Mouse (Mus musculus): ENCODE measurements at regions not wholly inside any gene's neighbourhood (a gene's known extent, or its start where the extent isn't known, plus 50 kb on each side); places are given as distances from the start of the nearest gene placed in this dataset.

GRCm38 (mm10) chr1:184536311-184537200 lies 195.9 kb downstream of the Hlx start:
- DNase-seq (ENCODE audit: low read depth, low spot score): no peak

DNA sequence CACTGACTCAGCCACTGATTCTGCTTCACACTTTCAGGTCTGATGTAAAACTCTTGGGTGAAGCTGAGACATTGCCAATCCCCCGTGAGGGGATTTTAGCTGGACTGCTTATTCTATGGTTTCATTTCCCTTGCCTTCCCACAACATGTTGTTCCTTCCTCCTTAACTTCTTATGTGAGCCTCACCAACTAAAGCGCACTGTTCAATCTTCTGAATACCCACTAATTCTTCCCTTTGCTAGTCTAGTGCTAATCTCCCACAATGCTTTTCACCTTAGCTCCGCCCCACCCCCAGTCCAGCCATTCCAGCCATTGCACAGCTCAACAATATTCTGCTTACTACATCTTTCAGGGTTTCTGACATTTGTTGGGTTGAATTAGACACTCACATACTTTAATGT lies 196.7 kb downstream of the Hlx start:
- no peak for DNase-seq (ENCODE audit: low read depth, low spot score)

DNA sequence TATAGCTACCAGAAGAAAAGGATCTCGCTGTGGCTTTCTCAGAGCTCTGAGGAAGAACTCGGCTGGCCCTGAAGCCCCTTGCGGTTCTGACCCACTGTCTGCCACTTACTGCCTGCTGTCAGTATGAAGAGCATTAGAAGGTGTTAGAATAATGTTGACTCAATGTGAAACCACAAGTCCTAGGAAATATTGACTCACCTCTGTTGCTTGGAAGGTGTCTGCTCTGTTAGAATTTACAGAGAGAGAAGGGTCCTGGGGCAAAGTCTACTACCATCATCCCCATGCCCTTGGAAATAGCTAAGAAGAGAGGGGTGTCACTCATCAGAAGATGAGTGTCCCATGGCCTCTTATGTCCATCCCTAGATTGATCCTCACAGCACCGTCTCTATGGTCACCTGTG lies 197.9 kb downstream of the Hlx start:
- peak; percentile 34 for DNase-seq (ENCODE audit: low read depth, low spot score)

GRCm38 (mm10) chr1:184533870-184534269 lies 198.5 kb downstream of the Hlx start:
- no peak for DNase-seq (ENCODE audit: low read depth, low spot score)

- no peak for DNase-seq (ENCODE audit: low read depth, low spot score)
Observed at GRCm38 (mm10) chr1:184532488-184533055, 199.8 kb downstream of the Hlx start.

GRCm38 (mm10) chr1:184530606-184531320 lies 201.7 kb downstream of the Hlx start:
- no peak for DNase-seq (ENCODE audit: low read depth, low spot score)

- DNase-seq (ENCODE audit: low read depth, low spot score): no peak
Observed at GRCm38 (mm10) chr1:184525740-184526139, 206.7 kb downstream of the Hlx start.

DNA sequence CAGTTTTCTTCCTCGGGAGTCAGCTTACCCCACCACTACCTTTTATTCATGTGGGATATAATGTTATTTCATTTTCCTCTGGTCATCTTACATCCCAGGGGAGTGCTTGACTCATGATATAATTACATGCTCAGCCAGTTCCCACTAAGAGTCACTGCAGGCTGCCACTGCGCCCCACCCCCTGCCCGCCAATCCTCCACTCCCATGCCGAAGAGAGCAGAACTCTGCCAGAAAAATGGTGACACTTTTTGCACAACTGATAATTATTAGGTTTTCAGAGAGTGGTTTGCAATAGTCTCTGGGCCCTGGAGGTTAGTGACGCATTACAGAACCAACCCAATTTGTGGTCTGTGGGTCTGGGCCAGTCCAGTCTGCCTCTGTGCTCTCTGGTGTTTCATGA lies 212.9 kb downstream of the Hlx start:
- no peak for DNase-seq (ENCODE audit: low read depth, low spot score)

- DNase-seq (ENCODE audit: low read depth, low spot score): no peak
Observed at GRCm38 (mm10) chr1:184504663-184505062, 227.8 kb downstream of the Hlx start.

DNA sequence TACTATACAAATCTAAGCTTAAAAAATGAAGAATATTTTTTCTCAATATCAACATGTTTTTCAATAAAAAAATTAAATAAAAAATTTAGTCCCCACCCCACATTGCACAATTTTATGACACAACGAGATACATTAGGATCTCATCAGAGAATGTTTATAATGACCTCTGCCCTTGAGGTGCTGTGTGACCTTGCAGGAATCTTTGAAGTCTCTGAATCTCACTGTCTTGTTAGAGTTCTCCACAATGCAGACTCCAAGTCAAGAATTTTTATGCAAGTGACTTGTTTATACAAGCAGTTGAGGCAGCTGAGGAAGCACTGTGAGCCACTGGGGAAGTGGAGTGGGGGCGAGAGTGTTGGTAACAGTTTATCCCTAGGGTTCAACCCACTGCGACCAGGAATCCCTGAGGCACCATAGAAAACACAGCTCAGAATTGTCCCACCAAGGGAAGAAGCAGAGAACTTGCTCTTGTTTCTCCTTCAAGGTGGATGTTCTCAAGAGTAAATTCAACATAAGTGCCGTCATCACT lies 228.5 kb downstream of the Hlx start:
- no peak for DNase-seq (ENCODE audit: low read depth, low spot score)

DNA sequence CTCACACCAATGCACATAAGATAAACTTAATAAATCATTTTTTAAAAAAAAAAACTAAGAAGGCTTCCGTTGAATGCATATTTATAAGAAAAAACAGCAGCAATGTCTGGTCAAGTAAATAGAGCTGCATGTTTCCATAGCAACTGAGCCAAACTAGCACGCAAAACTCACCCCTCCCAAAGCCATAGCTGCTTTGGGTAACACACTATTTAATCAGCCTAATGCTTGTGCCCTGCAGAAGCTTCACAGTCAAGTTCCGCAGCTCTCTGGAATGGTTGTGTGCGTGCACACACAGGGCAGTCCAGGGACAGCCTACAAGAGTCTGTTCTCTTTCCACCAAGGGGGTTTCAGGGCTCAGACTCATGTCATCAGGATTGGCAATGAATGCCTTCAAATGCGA lies 231.7 kb downstream of the Hlx start:
- no peak for DNase-seq (ENCODE audit: low read depth, low spot score)

DNA sequence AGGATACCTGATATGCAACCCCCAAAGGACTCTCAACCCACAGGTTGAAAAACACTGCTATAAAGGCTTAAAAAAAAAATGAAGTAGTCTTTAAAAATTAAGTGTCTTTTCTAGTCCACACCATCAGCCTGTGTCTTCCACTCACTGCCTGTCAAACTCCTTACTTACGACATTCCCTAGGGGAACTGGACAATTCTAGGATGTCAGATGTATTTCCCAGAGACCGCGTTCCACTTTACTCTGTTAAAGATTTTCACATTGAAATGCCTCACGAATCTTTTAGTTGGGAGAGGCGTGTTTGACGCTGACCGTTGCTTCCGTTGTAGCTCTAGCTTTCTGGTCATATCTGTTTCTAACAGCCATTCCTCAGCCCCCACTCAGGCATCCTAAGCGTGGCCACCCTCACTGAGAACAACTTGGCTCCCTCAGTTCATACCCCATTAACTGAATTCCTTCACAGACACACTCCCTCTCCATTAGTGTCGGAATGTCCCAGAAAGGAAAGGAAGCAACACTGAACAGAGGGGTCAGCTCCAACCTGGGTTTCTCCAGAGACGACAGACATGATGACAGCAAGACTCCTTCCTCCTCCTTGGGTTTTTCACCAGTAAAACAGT lies 233.4 kb downstream of the Hlx start:
- no peak for DNase-seq (ENCODE audit: low read depth, low spot score)

- no peak for DNase-seq (ENCODE audit: low read depth, low spot score)
Observed at GRCm38 (mm10) chr1:184497007-184497406, 235.4 kb downstream of the Hlx start.

- no peak for DNase-seq (ENCODE audit: low read depth, low spot score)
Observed at GRCm38 (mm10) chr1:184493811-184494210, 238.6 kb downstream of the Hlx start.

DNA sequence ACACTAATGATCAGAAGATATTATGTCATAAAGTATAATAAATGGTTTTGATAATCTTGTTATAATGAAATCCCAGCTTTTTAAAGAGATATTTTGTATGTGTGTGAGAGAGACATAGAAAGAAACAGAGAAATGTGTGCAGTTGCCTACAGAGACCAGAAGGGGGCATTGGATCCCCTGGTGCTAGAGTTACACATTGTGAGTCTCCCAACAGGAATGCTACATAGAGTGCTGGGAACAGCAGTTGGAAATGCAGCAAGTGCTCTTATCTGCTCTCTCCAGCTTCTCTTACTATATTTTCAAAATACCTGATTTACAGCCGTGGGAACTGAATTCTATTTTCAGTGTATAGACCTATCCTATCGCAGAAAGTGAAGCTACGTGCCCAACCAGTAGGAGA lies 240.3 kb downstream of the Hlx start:
- no peak for DNase-seq (ENCODE audit: low read depth, low spot score)

DNA sequence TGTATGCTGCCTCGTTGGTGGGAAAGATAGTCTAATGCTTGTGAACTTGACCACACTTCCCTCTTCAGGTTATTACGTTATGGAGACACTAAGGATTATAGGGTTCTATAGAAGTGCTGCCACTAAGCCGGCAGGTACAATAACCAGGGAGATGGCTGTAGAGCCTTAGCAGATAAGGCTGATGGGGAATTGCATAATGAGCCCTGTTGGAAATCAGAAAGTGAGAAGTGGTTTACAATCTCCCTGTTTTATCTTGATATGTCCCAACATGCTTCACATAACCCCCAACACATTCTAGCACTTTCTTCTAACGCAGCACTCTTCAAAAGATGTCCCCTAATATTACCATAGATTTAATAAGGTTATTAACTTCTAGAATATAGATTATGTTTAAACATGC lies 241.2 kb downstream of the Hlx start:
- no peak for DNase-seq (ENCODE audit: low read depth, low spot score)

DNA sequence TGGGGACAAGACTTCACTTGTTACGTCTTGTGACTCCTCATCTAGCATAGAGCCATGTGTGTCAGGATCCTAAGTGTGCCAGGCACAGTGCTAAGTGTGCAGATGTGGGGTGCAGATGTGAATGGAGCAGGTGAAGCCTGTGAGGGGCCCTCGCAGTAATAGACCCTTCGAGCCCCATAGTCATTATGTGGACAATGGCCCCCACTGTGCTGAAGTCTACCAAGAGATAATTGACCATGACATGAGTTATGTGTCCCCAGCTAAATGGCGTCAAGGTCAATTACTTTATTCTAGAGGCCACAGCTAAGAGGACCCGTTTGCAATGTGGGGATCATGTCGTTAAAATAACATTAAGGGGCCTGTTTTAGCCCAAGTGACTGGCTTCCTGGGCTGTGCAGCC lies 245.0 kb downstream of the Hlx start:
- no peak for DNase-seq (ENCODE audit: low read depth, low spot score)

GRCm38 (mm10) chr1:184484801-184485200 lies 247.6 kb downstream of the Hlx start:
- DNase-seq (ENCODE audit: low read depth, low spot score): no peak

DNA sequence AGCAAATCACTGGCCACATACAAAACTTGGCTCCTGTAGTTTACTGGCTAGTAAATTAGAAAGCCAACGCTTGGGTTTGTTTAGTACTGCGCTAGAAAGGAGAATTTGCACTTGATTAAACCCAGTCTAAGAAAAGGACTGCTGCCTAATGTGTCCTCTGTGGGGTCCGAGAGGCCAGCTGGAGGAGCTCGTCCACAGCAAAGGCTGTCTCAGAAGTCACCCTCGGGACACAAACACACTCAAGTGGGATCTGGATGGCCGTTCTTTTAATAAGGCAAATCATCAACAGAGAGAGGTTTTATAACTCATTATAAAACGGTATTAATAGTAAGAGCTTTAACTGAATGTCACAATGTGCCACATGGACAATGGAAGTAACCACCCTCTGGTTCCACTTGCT lies 249.0 kb downstream of the Hlx start:
- no peak for DNase-seq (ENCODE audit: low read depth, low spot score)

DNA sequence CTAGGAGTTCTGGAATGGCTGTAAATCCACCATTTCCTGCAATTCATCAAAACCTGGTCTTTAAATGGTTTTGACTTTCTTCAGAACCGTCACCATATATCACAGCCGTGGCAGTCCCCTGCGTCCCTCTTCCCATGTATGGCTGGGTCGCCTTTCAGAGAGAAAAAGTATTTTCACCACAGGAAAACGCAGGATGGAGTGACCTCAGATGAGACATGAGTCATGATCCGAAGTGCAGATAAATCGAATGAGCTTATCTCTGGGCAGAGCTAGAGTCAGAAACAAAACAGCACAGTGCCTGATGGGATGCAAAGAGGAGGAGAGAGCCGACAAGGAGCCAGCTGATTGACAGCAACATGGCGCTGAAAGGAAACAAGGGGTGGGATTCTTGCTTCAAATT lies 250.4 kb downstream of the Hlx start:
- DNase-seq (ENCODE audit: low read depth, low spot score): no peak

GRCm38 (mm10) chr1:184480571-184481220 lies 251.7 kb downstream of the Hlx start:
- no peak for DNase-seq (ENCODE audit: low read depth, low spot score)
